Comparison of ENCODE assay signal across 18 mouse cellular contexts in genomic region chr19:57525693-57526092, GRCm38 (mm10).
"Had no signal": no experiment of that assay in that cellular context is flagged by ENCODE, and none has a peak within 500 bp of the region (broad histone marks: within the 10 kb centered on the region; RNA-seq: fewer than 3 reads in every experiment).

No protein-coding gene starts in this region.

- H3K27ac ChIP-seq: midbrain, embryonic 10.5 days; midbrain, embryonic 12.5 days; neural tube, embryonic 13.5 days; neural tube, embryonic 15.5 days; stomach, embryonic 15.5 days; stomach, postnatal 0 days had no signal

- H3K9ac ChIP-seq: lung, embryonic 14.5 days; midbrain, embryonic 12.5 days; neural tube, embryonic 13.5 days; neural tube, embryonic 15.5 days; stomach, embryonic 15.5 days had no signal

- H3K36me3 ChIP-seq: midbrain, embryonic 10.5 days; midbrain, embryonic 12.5 days; neural tube, embryonic 13.5 days; neural tube, embryonic 15.5 days; stomach, embryonic 15.5 days had no signal

- H3K4me3 ChIP-seq: midbrain, embryonic 10.5 days; midbrain, embryonic 12.5 days; myocyte; neural tube, embryonic 13.5 days; neural tube, embryonic 15.5 days; stomach, embryonic 15.5 days had no signal

- H3K4me1 ChIP-seq: midbrain, embryonic 12.5 days; neural tube, embryonic 15.5 days had no signal

- ATAC-seq: midbrain, embryonic 16.5 days had no signal

- DNase-seq: lung, adult 18-20 months; lung, embryonic 14.5 days; lung, postnatal 10 days; lung, postnatal 4 days; midbrain, embryonic 14.5 days; retina, postnatal 1 day; right cerebral cortex, adult 18-20 months; thymus, adult 18-20 months; thymus, postnatal 14 days; thymus, postnatal 36 days had no signal

- H3K9me3 ChIP-seq: midbrain, embryonic 10.5 days; midbrain, embryonic 12.5 days; neural tube, embryonic 13.5 days; neural tube, embryonic 15.5 days; stomach, embryonic 15.5 days had no signal

- H3K27me3 ChIP-seq: midbrain, embryonic 12.5 days; neural tube, embryonic 13.5 days; neural tube, embryonic 15.5 days; stomach, embryonic 15.5 days had no signal

- H3K4me2 ChIP-seq: lung, embryonic 14.5 days; midbrain, embryonic 12.5 days; neural tube, embryonic 13.5 days; neural tube, embryonic 15.5 days; stomach, embryonic 15.5 days had no signal
